Mouse (Mus musculus) lung, postnatal 0 days (tissue): ENCODE measurements around the gene Rhof.

Experiments used
- CTCF ChIP-seq: IDR thresholded peaks from 2 replicates; pipeline ENCODE4 v1.5.1; 2016; ENCODE audit warnings: antibody characterized with exemption, mild to moderate bottlenecking
- EP300 ChIP-seq: IDR thresholded peaks from 2 replicates; pipeline ENCODE4 v1.6.1; 2016; ENCODE audit warnings: antibody characterized with exemption, mild to moderate bottlenecking, control low read depth

DNA sequence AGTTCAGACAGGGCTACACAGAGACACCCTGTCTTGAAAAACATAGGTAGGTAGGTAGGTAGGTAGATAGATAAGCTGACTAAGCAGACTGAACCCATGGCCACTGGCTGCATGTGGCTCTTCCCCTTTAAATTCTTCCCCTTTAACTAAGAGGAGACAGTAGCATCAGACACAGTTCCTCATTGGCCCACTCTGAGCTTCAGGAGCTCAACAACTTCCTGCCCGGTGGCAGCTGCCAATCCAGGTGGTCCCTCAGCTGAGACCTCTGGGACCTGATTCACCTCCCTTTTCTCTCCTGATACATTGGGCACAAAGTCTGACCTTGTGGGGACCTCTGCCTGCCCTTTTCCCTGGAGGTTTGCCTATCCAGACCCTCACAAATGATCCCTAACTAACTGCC, 20.4 kb upstream of the Rhof start:
- TF ChIP-seq CTCF (no peak), EP300 (no peak)
